ENCODE assay signal across 15 mouse cellular contexts in genomic region chr3:153959731-153960207, GRCm38 (mm10). TPM values are rescaled to one million over a fixed set of nuclear protein-coding genes. Genes with fewer than 3 reads are reported as not detected.
DNase-seq lines count a peak whose midpoint lies in the region; ATAC-seq and TF ChIP-seq lines count a peak whose summit lies in the region.
"Had no signal": no experiment of that assay in that cellular context is flagged by ENCODE, and none has a peak within 500 bp of the region (broad histone marks: within the 10 kb centered on the region; RNA-seq: fewer than 3 reads in every experiment).

No protein-coding gene starts in this region.

- H3K9ac ChIP-seq in stomach, embryonic 16.5 days (ENCODE audit: low read length): no peak overlapping the region
- H3K9ac ChIP-seq in stomach, postnatal 0 days (ENCODE audit: low read length): no peak overlapping the region
- no peak overlapping the region for H3K9ac ChIP-seq in hindbrain, embryonic 16.5 days (ENCODE audit: low read depth, low read length)
- H3K9ac ChIP-seq in neural tube, embryonic 15.5 days (replicated peaks): no peak overlapping the region
- H3K9ac ChIP-seq: limb, embryonic 12.5 days; liver, embryonic 15.5 days had no signal

- WGBS in stomach, embryonic 16.5 days: 66% methylated on average over 9 of the region's 9 CpGs
- 67% methylated on average over 9 of the region's 9 CpGs for WGBS in stomach, postnatal 0 days
- 75% methylated on average over 9 of the region's 9 CpGs for WGBS in hindbrain, embryonic 16.5 days
- 70% methylated on average over 9 of the region's 9 CpGs for WGBS in neural tube, embryonic 15.5 days

- H3K4me2 ChIP-seq in stomach, embryonic 16.5 days (ENCODE audit: low read depth, low read length): no peak overlapping the region
- no peak overlapping the region for H3K4me2 ChIP-seq in stomach, postnatal 0 days (replicated peaks; ENCODE audit: low read depth)
- no peak overlapping the region for H3K4me2 ChIP-seq in hindbrain, embryonic 16.5 days (ENCODE audit: low read length)
- no peak overlapping the region for H3K4me2 ChIP-seq in neural tube, embryonic 15.5 days
- H3K4me2 ChIP-seq: limb, embryonic 12.5 days; liver, embryonic 15.5 days had no signal

- no peak for DNase-seq in frontal cortex, postnatal 14 days (ENCODE audit: low spot score in 2 of 2)
- no peak for DNase-seq in stomach, postnatal 0 days (ENCODE audit: low spot score)
- DNase-seq in thymus, postnatal 4 days: no peak
- DNase-seq in layer of hippocampus, adult 9-11 months: no peak
- DNase-seq: kidney, adult 11 months; right cerebral cortex, postnatal 14 days had no signal

- no peak for TF ChIP-seq CTCF in stomach, postnatal 0 days (IDR thresholded peaks at IDR 0.05; ENCODE audit: low read depth)

- no peak for TF ChIP-seq EP300 in stomach, postnatal 0 days (optimal IDR thresholded peaks at IDR 0.05)

- no peaks in the 10 kb centered on the region for H3K4me1 ChIP-seq in stomach, embryonic 16.5 days (ENCODE audit: control insufficient read depth, insufficient read depth, low read length)
- H3K4me1 ChIP-seq in stomach, postnatal 0 days (replicated peaks; ENCODE audit: control insufficient read depth, insufficient read depth): no peaks in the 10 kb centered on the region
- H3K4me1 ChIP-seq in hindbrain, embryonic 16.5 days (ENCODE audit: control insufficient read depth, insufficient read depth, low read depth, low read length): no peaks in the 10 kb centered on the region
- H3K4me1 ChIP-seq in neural tube, embryonic 15.5 days: no peaks in the 10 kb centered on the region
- H3K4me1 ChIP-seq: embryonic facial prominence, embryonic 10.5 days; limb, embryonic 12.5 days; liver, embryonic 15.5 days had no signal

- 0 out of 2 replicates have a peak, but pooled peaks have one; percentile 6 for ATAC-seq in frontal cortex, adult (ENCODE audit: low TSS enrichment)
- peak; percentile 53; the same call in 1 of the 2 replicates for ATAC-seq in stomach, embryonic 16.5 days (ENCODE audit: insufficient read depth, low FRiP score)
- ATAC-seq in stomach, postnatal 0 days (ENCODE audit: low FRiP score, low TSS enrichment): no peak
- peak; percentile 32; the same call in 1 of the 2 replicates for ATAC-seq in hindbrain, embryonic 16.5 days
- 0 out of 2 replicates have a peak, but pooled peaks have one; percentile 53 for ATAC-seq in neural tube, embryonic 15.5 days (ENCODE audit: low FRiP score)

- no peak overlapping the region for H3K4me3 ChIP-seq in stomach, embryonic 16.5 days (replicated peaks; ENCODE audit: low read length)
- no peak overlapping the region for H3K4me3 ChIP-seq in stomach, postnatal 0 days (ENCODE audit: low read depth, low read length)
- no peak overlapping the region for H3K4me3 ChIP-seq in hindbrain, embryonic 16.5 days (ENCODE audit: low read length)
- H3K4me3 ChIP-seq in neural tube, embryonic 15.5 days (replicated peaks): no peak overlapping the region
- H3K4me3 ChIP-seq: embryonic facial prominence, embryonic 10.5 days; left cerebral cortex, adult 2 months; limb, embryonic 12.5 days; liver, embryonic 15.5 days had no signal

- no peaks in the 10 kb centered on the region for H3K27me3 ChIP-seq in stomach, embryonic 16.5 days (ENCODE audit: control insufficient read depth, insufficient read depth, low read length)
- no peaks in the 10 kb centered on the region for H3K27me3 ChIP-seq in stomach, postnatal 0 days (ENCODE audit: control insufficient read depth, insufficient read depth, low read length)
- H3K27me3 ChIP-seq in hindbrain, embryonic 16.5 days (replicated peaks; ENCODE audit: control insufficient read depth, insufficient read depth, low read length): no peaks in the 10 kb centered on the region
- no peaks in the 10 kb centered on the region for H3K27me3 ChIP-seq in neural tube, embryonic 15.5 days (replicated peaks)
- H3K27me3 ChIP-seq: limb, embryonic 12.5 days had no signal

- no peaks in the 10 kb centered on the region for H3K9me3 ChIP-seq in stomach, embryonic 16.5 days (replicated peaks; ENCODE audit: control insufficient read depth, low read length)
- H3K9me3 ChIP-seq in stomach, postnatal 0 days (ENCODE audit: control insufficient read depth, low read length): no peaks in the 10 kb centered on the region
- no peaks in the 10 kb centered on the region for H3K9me3 ChIP-seq in hindbrain, embryonic 16.5 days (ENCODE audit: control insufficient read depth, low read length)
- H3K9me3 ChIP-seq in neural tube, embryonic 15.5 days (replicated peaks): no peaks in the 10 kb centered on the region
- H3K9me3 ChIP-seq: embryonic facial prominence, embryonic 10.5 days; liver, embryonic 15.5 days had no signal

- H3K27ac ChIP-seq in stomach, embryonic 16.5 days (ENCODE audit: low read length): no peak overlapping the region
- no peak overlapping the region for H3K27ac ChIP-seq in stomach, postnatal 0 days (replicated peaks)
- H3K27ac ChIP-seq in hindbrain, embryonic 16.5 days (ENCODE audit: low read depth, low read length): no peak overlapping the region
- no peak overlapping the region for H3K27ac ChIP-seq in neural tube, embryonic 15.5 days (replicated peaks)
- H3K27ac ChIP-seq: embryonic facial prominence, embryonic 10.5 days; left cerebral cortex, adult 2 months; limb, embryonic 12.5 days; liver, embryonic 15.5 days; macrophage had no signal

- no peaks in the 10 kb centered on the region for H3K36me3 ChIP-seq in stomach, embryonic 16.5 days (ENCODE audit: control insufficient read depth, insufficient read depth, low read length)
- no peaks in the 10 kb centered on the region for H3K36me3 ChIP-seq in stomach, postnatal 0 days (ENCODE audit: control insufficient read depth, insufficient read depth, low read length)
- H3K36me3 ChIP-seq in hindbrain, embryonic 16.5 days (ENCODE audit: control insufficient read depth, insufficient read depth, low read length): no peaks in the 10 kb centered on the region
- H3K36me3 ChIP-seq in neural tube, embryonic 15.5 days: no peaks in the 10 kb centered on the region
- H3K36me3 ChIP-seq: embryonic facial prominence, embryonic 10.5 days; limb, embryonic 12.5 days; liver, embryonic 15.5 days had no signal

RNA-seq across cellular contexts. Expression of gene Slc44a5, which starts 13.5 kb away (rescaled TPM):
- 0.94 and 1.1 TPM in 2 replicates for polyA plus RNA-seq in stomach, embryonic 16.5 days (2015; fragmentation: Nextera tagmentation; extraction: Ambion mirVana)
- polyA plus RNA-seq in stomach, postnatal 0 days (2015; fragmentation: Nextera tagmentation; extraction: Ambion mirVana): 0.40 and 0.53 TPM in 2 replicates
- polyA plus RNA-seq in hindbrain, embryonic 16.5 days (2015; fragmentation: Nextera tagmentation; extraction: Ambion mirVana): 7.5 and 9.3 TPM in 2 replicates
- polyA plus RNA-seq in neural tube, embryonic 15.5 days (2015; fragmentation: Nextera tagmentation; extraction: Ambion mirVana): 5.1 and 5.7 TPM in 2 replicates
- polyA plus RNA-seq: macrophage had no signal

RNA-seq across cellular contexts. Expression of gene Acadm, which starts 15.3 kb away (rescaled TPM):
- polyA plus RNA-seq in stomach, embryonic 16.5 days (2015; fragmentation: Nextera tagmentation; extraction: Ambion mirVana): 106 and 112 TPM in 2 replicates
- 85.5 and 88.0 TPM in 2 replicates for polyA plus RNA-seq in stomach, postnatal 0 days (2015; fragmentation: Nextera tagmentation; extraction: Ambion mirVana)
- 69.1 and 70.4 TPM in 2 replicates for polyA plus RNA-seq in hindbrain, embryonic 16.5 days (2015; fragmentation: Nextera tagmentation; extraction: Ambion mirVana)
- 59.3 and 68.0 TPM in 2 replicates for polyA plus RNA-seq in neural tube, embryonic 15.5 days (2015; fragmentation: Nextera tagmentation; extraction: Ambion mirVana)

RNA-seq across cellular contexts. Expression of gene Rabggtb, which starts 47.0 kb away (rescaled TPM):
- 47.4 and 48.9 TPM in 2 replicates for polyA plus RNA-seq in stomach, embryonic 16.5 days (2015; fragmentation: Nextera tagmentation; extraction: Ambion mirVana)
- polyA plus RNA-seq in stomach, postnatal 0 days (2015; fragmentation: Nextera tagmentation; extraction: Ambion mirVana): 27.5 and 29.8 TPM in 2 replicates
- polyA plus RNA-seq in hindbrain, embryonic 16.5 days (2015; fragmentation: Nextera tagmentation; extraction: Ambion mirVana): 54.4 and 62.2 TPM in 2 replicates
- polyA plus RNA-seq in neural tube, embryonic 15.5 days (2015; fragmentation: Nextera tagmentation; extraction: Ambion mirVana): 53.7 TPM in 2 replicates

RNA-seq across cellular contexts. Expression of gene Msh4, which starts 53.8 kb away (rescaled TPM):
- not detected in 2 replicates for polyA plus RNA-seq in stomach, embryonic 16.5 days (2015; fragmentation: Nextera tagmentation; extraction: Ambion mirVana)
- 0.04 and 0.10 TPM in 2 replicates for polyA plus RNA-seq in stomach, postnatal 0 days (2015; fragmentation: Nextera tagmentation; extraction: Ambion mirVana)
- polyA plus RNA-seq in hindbrain, embryonic 16.5 days (2015; fragmentation: Nextera tagmentation; extraction: Ambion mirVana): 0.07 and 0.08 TPM in 2 replicates
- 0.13 and 0.29 TPM in 2 replicates for polyA plus RNA-seq in neural tube, embryonic 15.5 days (2015; fragmentation: Nextera tagmentation; extraction: Ambion mirVana)
- polyA plus RNA-seq: macrophage had no signal
